Mouse (Mus musculus) forebrain, embryonic 10.5 days (tissue): ENCODE results near the gene Lmod2. TPM values are rescaled to one million over a fixed set of nuclear protein-coding genes. Genes with fewer than 3 reads are reported as not detected.

Experiments
- DNase-seq: peaks from one replicate; pipeline ENCODE4 v3.0.0-alpha.2; 2017; ENCODE audit warnings: low spot score; ENCODE audit errors: extremely low spot score
- H3K27ac ChIP-seq: fragments of 300-500 bp; sonication (generic); 2 replicates; pipeline ENCODE4 v1.5.1; 2016; ENCODE audit warnings: mild to moderate bottlenecking
- H3K27me3 ChIP-seq: fragments of 300-500 bp; sonication (generic); 2 replicates; pipeline ENCODE4 v1.6.1; 2016; ENCODE audit warnings: mild to moderate bottlenecking; ENCODE audit not compliant: poor library complexity, severe bottlenecking
- H3K36me3 ChIP-seq: fragments of 300-500 bp; sonication (generic); replicated peaks from 2 replicates; pipeline ENCODE4 v1.6.1; 2016; ENCODE audit warnings: mild to moderate bottlenecking, moderate library complexity
- H3K4me1 ChIP-seq: fragments of 300-500 bp; sonication (generic); 2 replicates; pipeline ENCODE4 v1.6.1; 2016
- H3K4me3 ChIP-seq: fragments of 300-500 bp; sonication (generic); 2 replicates; pipeline ENCODE4 v1.5.1; 2016; ENCODE audit warnings: mild to moderate bottlenecking, moderate library complexity
- H3K9me3 ChIP-seq: fragments of 300-500 bp; sonication (generic); 2 replicates; pipeline ENCODE4 v1.6.1; 2016; ENCODE audit warnings: mild to moderate bottlenecking, moderate library complexity
- WGBS: fragments of 180-500 bp; shearing (Covaris S2); methylation state at CpG from one replicate; pipeline ENCODE4 v1.1.7; 2016; 5-methylcytosine and 5-hydroxymethylcytosine counted together
- polyA plus RNA-seq: library from polyadenylated mRNA; unstranded; fragments of >200 nt; fragmentation: Nextera tagmentation; extraction: Ambion mirVana; gene quantifications from 2 replicates; pipeline ENCODE4 v1.2.1, GENCODE M21; 2016

The Lmod2 gene
- polyA plus RNA-seq, 1 experiment from 2014 or later, result not detected

DNA sequence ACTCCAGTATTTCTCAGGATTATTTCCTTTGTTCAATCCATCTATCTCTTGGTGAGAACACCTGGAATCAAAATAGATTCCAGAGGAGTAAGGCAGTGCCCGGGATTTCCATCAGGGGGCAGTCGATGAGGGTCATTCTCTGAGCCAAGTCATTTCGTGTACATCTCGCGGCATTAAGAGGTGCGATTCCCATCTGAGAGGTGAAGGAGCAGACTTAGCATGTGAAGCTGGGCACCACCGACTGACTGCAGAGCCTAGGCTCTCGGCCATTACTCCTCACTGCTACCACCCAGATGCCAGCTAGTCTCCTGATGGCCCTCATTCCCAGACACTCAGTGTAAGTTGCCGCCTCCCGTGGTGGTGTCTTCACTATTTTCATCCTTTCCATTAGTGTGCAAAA is 8.9 kb downstream of the Lmod2 start:
- H3K4me3 ChIP-seq, result no peak overlapping the region
- WGBS, result 84% methylated on average over 10 of the region's 10 CpGs
- no peak for DNase-seq
- H3K27me3 ChIP-seq, result no peaks in the 10 kb centered on the region
- no peaks in the 10 kb centered on the region for H3K36me3 ChIP-seq
- no peaks in the 10 kb centered on the region for H3K4me1 ChIP-seq
- H3K27ac ChIP-seq, result no peak overlapping the region
- H3K9me3 ChIP-seq, result no peaks in the 10 kb centered on the region

DNA sequence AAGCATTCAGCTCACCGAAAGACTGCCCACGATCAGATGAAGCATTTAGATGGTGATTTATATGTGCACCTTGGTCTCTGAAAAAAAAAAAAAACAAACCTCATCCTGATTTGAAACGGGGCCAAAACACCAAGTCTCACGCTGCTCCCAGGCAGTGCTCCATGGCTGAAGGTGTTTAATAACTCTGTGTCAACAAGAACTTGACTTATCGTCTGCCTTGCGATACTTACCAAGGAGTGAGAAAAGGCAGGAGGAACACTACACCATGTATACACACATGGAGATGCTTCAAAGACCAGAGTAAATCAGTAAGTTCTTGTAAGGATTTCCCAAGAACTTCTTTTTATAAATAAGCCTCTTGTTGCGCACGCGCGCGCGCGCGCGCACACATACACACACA is 10.0 kb downstream of the Lmod2 start:
- Histone ChIP-seq H3K9me3 (no peaks in the 10 kb centered on the region), H3K4me3 (no peak overlapping the region), H3K27me3 (no peaks in the 10 kb centered on the region), H3K36me3 (peaks cover 3% of the 10 kb centered on the region), H3K4me1 (no peaks in the 10 kb centered on the region), H3K27ac (no peak overlapping the region)
- DNase-seq, result no peak
- WGBS, result 97% methylated on average over 15 of the region's 15 CpGs

DNA sequence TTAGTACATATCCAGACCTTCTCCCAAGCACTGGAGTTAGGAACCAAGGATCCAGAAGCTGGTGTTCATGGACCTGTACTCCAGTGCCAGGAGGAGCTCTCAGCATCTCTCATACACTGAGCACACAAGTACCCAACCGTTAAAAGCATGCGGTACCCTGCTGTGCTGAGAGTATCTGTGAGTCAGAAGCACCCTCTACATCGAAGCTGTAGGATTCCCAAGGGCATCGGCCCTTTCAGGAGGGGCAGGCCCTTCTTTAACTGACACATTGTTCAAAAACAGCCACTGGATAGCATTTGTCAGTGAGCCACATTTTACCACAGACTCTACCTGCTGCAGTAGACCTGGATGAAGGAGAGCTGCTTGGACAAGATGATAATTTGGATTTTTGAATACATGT is 10.6 kb downstream of the Lmod2 start:
- 88% methylated on average over 4 of the region's 4 CpGs for WGBS
- H3K4me1 ChIP-seq, result no peaks in the 10 kb centered on the region
- H3K27ac ChIP-seq, result no peak overlapping the region
- no peaks in the 10 kb centered on the region for H3K27me3 ChIP-seq
- no peak overlapping the region for H3K4me3 ChIP-seq
- no peaks in the 10 kb centered on the region for H3K9me3 ChIP-seq
- no peak for DNase-seq
- peaks cover 9% of the 10 kb centered on the region for H3K36me3 ChIP-seq

DNA sequence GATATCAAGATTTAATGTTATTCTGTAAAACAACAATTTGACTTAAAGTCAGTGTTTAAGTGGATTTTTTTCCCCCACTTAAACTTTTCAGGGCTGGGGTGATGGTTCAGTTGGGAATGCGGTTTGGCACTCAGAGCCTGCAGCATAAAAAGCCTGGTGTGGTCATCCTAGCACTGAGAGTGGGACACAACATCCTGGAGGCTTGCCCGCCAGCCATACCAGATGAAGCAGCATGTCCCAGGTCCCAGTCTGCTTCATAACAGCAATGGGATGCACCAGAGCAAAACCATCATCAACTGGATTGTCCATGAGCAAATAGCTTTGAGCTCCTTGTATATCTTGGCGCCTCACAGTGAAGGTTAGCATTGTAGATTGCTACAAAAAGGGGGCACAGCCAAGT is 11.1 kb downstream of the Lmod2 start:
- DNase-seq, result no peak
- 93% methylated on average over 3 of the region's 3 CpGs for WGBS
- no peak overlapping the region for H3K4me3 ChIP-seq
- no peaks in the 10 kb centered on the region for H3K4me1 ChIP-seq
- no peaks in the 10 kb centered on the region for H3K27me3 ChIP-seq
- H3K9me3 ChIP-seq, result no peaks in the 10 kb centered on the region
- H3K27ac ChIP-seq, result no peak overlapping the region
- H3K36me3 ChIP-seq, result peaks cover 14% of the 10 kb centered on the region

DNA sequence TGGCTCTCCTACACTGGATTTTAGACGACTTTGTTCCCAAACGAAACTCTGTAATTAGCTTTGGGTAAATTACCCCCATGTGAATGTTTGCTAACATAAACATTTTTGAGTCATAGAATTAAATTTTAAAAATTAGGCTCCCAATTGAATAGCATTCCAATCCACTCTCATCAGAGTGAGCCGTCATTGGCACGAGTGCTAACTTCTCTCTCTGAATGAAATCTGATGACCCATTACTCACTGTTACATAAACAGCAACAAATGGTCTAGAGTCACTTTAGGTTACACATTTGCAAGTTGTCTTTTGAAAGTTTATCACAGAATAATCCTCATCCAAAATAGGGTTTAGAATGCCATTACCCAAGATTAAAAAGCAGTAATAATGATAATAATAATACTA is 12.0 kb downstream of the Lmod2 start:
- no peaks in the 10 kb centered on the region for H3K27me3 ChIP-seq
- H3K27ac ChIP-seq, result no peak overlapping the region
- H3K36me3 ChIP-seq, result peaks cover 20% of the 10 kb centered on the region
- no peak for DNase-seq
- H3K9me3 ChIP-seq, result no peaks in the 10 kb centered on the region
- no peaks in the 10 kb centered on the region for H3K4me1 ChIP-seq
- WGBS, result 87% methylated on average over 4 of the region's 4 CpGs
- no peak overlapping the region for H3K4me3 ChIP-seq

DNA sequence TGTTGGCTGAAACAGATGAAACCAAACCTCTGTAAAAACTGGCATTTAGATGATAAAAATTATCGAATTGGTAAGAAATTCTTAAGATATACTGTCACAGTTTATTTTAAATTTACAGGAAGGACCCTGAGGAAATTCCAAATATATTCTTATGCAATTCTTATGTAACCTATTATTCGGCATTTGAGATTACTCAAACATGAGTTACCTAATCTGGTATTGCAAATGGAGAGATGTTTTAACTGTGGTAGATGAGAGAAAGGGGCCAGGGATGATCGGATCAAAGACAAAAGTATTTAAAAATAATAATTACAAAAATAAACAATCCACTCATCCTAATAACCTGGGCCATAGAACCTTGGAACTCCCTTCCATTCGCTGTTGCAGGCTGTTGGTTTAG is 12.8 kb downstream of the Lmod2 start:
- H3K27ac ChIP-seq, result no peak overlapping the region
- H3K27me3 ChIP-seq, result no peaks in the 10 kb centered on the region
- no peak overlapping the region for H3K4me3 ChIP-seq
- no peaks in the 10 kb centered on the region for H3K4me1 ChIP-seq
- DNase-seq, result no peak
- H3K9me3 ChIP-seq, result no peaks in the 10 kb centered on the region
- 90% methylated on average over 4 of the region's 4 CpGs for WGBS
- peaks cover 29% of the 10 kb centered on the region for H3K36me3 ChIP-seq

DNA sequence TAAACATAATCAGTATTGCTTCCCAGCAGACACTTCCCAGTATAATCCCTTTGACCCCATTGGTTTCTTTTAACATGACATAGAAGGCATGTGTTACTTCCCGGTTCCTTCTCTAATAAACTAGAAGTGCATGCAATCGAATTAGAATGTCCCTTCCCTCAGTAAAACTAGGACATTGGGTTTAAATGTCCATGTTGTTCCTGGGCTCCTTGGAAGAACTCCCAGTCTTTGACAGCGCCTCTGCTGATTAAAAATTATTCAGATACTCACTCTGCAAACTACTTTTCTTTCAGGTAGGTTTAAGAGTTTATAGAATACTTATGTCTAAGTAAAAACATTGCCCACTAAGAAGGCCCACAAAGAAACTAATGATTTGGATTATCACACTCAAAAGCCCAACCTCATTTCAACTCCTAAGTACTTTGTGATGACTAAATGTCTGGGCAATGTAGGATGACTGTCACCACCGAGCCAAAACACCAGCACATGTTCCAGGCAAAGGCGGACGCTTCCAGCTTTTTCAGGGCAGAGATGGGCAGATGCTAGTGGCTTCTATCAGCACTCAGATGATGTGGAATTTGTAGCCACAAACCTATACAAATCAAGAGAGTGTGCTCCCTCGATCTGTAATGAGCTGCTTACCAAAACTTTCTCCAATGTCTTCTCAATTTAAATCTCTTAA is 14.7 kb downstream of the Lmod2 start:
- H3K27ac ChIP-seq, result no peak overlapping the region
- H3K4me3 ChIP-seq, result no peak overlapping the region
- WGBS, result 93% methylated on average over 7 of the region's 7 CpGs
- no peaks in the 10 kb centered on the region for H3K9me3 ChIP-seq
- peaks cover 46% of the 10 kb centered on the region for H3K36me3 ChIP-seq
- H3K27me3 ChIP-seq, result no peaks in the 10 kb centered on the region
- DNase-seq, result no peak
- no peaks in the 10 kb centered on the region for H3K4me1 ChIP-seq

DNA sequence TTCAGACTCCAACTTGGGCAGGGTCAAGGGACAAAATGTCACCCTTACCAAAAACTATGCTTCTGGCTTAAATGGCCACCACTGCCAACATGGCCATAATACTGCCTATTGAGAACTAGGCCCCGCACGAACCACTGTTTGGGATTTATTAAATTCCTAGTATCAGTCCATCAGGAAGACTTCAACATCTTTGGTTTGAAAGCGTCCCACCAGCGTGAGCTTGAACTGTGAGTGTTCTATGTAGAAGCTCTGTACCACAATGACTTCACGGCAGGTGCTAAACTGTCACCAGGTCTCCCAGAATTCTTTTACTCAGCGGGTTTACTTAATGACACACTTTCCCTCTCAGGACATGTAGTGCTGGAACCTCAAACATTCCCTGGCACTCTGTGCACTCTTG is 15.8 kb downstream of the Lmod2 start:
- no peaks in the 10 kb centered on the region for H3K27me3 ChIP-seq
- WGBS, result 94% methylated on average over 6 of the region's 6 CpGs

DNA sequence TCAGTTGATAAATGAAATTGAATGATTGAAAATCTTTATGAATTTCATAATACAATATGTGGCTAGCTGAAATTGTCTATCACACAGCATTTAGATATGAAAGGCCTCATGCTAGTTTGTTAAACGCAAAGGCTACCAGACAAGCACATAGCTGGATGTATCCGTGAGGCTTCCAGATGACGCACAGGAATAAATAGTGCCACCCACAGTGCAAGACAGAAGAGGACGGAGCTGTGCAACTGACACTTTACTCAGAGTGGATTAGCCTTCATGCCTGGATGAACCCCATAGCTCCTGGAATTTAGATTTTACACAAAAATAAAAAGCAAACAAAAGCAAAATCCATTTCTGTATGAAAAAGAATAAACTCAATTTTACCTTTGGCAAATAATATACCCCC is 16.4 kb downstream of the Lmod2 start:
- no peak for DNase-seq
- Histone ChIP-seq H3K27ac (no peak overlapping the region), H3K4me3 (no peak overlapping the region), H3K9me3 (no peaks in the 10 kb centered on the region), H3K27me3 (no peaks in the 10 kb centered on the region), H3K36me3 (peaks cover 63% of the 10 kb centered on the region), H3K4me1 (no peaks in the 10 kb centered on the region)
- WGBS, result 51% methylated on average over 4 of the region's 4 CpGs

More for the DNA sequence above, 15.8 kb downstream of the Lmod2 start:
- Histone ChIP-seq H3K4me3 (no peak overlapping the region), H3K27ac (no peak overlapping the region), H3K9me3 (no peaks in the 10 kb centered on the region), H3K36me3 (peaks cover 57% of the 10 kb centered on the region), H3K4me1 (no peaks in the 10 kb centered on the region)
- DNase-seq, result no peak

DNA sequence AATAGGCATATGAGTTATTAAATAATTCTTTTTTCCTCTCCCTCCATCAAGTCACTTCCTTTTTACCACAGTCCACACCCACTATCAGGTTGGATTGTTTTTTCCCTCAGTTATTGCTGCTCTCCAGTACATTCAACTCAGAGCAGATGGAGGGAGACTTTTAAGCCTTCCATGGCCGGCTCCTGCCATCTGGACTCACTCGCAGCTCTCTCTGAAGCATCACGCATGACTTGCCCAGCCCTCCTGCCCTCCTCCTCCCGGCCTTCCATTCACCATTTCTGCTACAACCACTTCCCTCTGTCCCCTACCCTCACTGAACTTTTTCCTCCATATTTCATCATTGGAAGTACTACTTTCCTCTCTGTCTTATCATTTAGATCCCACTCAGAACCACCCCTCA is 19.2 kb downstream of the Lmod2 start:
- no peaks in the 10 kb centered on the region for H3K27me3 ChIP-seq
- DNase-seq, result no peak
- H3K9me3 ChIP-seq, result no peaks in the 10 kb centered on the region
- WGBS, result 84% methylated on average over 4 of the region's 4 CpGs
- no peaks in the 10 kb centered on the region for H3K4me1 ChIP-seq
- H3K4me3 ChIP-seq, result no peak overlapping the region
- no peak overlapping the region for H3K27ac ChIP-seq
- H3K36me3 ChIP-seq, result peaks cover 72% of the 10 kb centered on the region

DNA sequence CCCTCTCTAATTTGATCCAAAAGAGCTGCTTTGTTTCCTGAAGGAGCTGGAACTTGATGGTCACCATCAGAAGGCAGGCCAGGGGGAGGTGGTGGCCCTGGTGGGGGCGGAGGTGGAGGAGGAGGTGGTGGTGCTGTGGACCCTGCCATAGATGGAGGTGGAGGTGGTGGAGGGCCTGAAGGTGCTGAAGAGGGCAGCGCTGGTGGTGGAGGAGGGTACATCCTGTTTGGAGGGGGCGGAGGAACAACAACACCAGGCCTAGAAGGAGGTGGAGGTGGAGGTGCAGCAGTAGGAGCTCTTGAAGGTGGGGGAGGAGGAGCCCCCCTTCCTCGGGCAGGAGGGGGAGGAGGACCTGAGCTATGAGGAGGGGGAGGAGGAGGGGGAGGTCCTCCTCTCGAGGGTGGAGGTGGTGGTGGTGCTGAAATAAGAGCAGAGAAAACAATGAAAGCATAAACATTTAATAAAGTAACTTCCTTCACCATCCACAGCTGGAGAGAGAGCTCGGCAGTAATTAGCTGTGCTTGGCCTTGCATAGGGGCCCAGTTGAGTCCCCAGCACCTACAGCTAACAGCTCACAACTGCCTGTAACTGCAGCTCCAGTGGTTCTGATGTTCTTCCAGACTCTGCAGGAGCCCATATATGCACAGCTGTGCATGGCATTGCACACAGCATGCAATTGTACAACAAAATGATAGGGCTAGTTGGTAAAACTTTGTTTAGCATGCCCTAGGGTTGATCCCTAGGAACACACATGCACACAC is 21.9 kb downstream of the Lmod2 start:
- no peaks in the 10 kb centered on the region for H3K9me3 ChIP-seq
- H3K27ac ChIP-seq, result no peak overlapping the region
- no peak overlapping the region for H3K4me3 ChIP-seq
- no peak for DNase-seq
- H3K27me3 ChIP-seq, result no peaks in the 10 kb centered on the region
- peaks cover 74% of the 10 kb centered on the region for H3K36me3 ChIP-seq
- WGBS, result 83% methylated on average over 6 of the region's 6 CpGs
- no peaks in the 10 kb centered on the region for H3K4me1 ChIP-seq

DNA sequence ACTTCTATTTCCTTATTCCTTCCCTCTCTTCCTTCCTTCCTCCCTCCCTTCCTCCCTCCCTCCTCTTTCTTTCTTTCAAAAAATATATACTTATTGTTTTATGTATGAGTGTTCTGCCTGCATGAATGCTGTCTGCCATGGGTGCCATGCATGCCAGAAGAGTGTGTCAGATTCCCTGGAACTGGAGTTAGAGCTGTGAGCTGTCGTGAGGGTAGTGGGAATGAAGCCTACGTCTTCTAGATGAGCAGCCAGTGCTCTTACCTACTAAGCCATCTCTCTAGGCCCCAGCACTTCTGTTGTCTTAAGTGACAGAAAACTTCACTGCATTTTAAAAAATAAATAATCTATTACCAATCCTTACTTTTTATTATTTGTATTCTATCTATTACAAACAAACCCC is 23.4 kb downstream of the Lmod2 start:
- 90% methylated on average over 2 of the region's 2 CpGs for WGBS
- DNase-seq, result no peak
- Histone ChIP-seq H3K4me1 (no peaks in the 10 kb centered on the region), H3K9me3 (no peaks in the 10 kb centered on the region), H3K27me3 (no peaks in the 10 kb centered on the region), H3K4me3 (no peak overlapping the region), H3K27ac (no peak overlapping the region), H3K36me3 (peaks cover 71% of the 10 kb centered on the region)

DNA sequence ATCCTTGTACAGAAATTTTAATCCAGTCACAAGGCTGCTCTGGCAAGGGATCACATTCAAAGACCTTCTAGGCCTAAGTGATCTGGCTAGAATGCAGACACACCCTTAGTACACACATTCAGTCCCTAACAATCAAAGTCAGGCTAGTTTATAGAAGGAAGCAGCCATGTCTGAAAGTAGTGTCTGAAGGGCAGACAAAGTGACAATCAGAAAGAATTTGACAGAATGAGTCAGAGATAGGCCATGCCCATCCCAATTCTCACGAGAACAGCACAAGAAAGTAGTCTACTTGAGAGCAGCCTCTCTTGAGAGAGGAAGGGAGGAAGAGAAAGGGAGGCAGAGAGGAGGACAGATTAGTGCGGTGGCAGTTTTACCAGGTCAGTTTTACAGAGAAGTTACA is 24.5 kb downstream of the Lmod2 start:
- no peak for DNase-seq
- Histone ChIP-seq H3K27me3 (no peaks in the 10 kb centered on the region), H3K9me3 (no peaks in the 10 kb centered on the region), H3K4me1 (no peaks in the 10 kb centered on the region), H3K4me3 (no peak overlapping the region), H3K36me3 (peaks cover 68% of the 10 kb centered on the region), H3K27ac (no peak overlapping the region)
- 82% methylated on average over 2 of the region's 2 CpGs for WGBS
